Mouse (Mus musculus) myocyte (in vitro differentiated cells): ENCODE results near the gene Nup107. TPM values are rescaled to one million over a fixed set of nuclear protein-coding genes. Genes with fewer than 3 reads are reported as not detected.

Experiments used
- H3K27me3 ChIP-seq: one replicate; pipeline ENCODE4 v1.6.1; 2011; ENCODE audit not compliant: control insufficient read depth, insufficient read depth, insufficient read length
- H3K36me3 ChIP-seq: one replicate; pipeline ENCODE4 v1.6.1; 2011; ENCODE audit not compliant: control insufficient read depth, insufficient read depth
- H3K4me2 ChIP-seq: one replicate; pipeline ENCODE4 v1.6.1; 2011; ENCODE audit warnings: low read depth, control low read depth
- H3K4me3 ChIP-seq: one replicate; pipeline ENCODE4 v1.5.1; 2011; ENCODE audit warnings: mild to moderate bottlenecking, control low read depth, moderate library complexity
- H3K79me2 ChIP-seq: one replicate; pipeline ENCODE4 v1.6.1; 2011; ENCODE audit not compliant: control insufficient read depth, insufficient read depth
- H3ac ChIP-seq: one replicate; pipeline ENCODE4 v1.6.1; 2011; ENCODE audit not compliant: control insufficient read depth, insufficient read length
- CEBPB ChIP-seq: IDR thresholded peaks from 2 replicates; pipeline ENCODE4 v1.6.1; 2011; ENCODE audit warnings: mild to moderate bottlenecking, moderate library complexity; ENCODE audit not compliant: poor library complexity, insufficient read depth, severe bottlenecking
- E2F4 ChIP-seq: IDR thresholded peaks from one replicate; pipeline ENCODE4 v1.6.1; 2011; ENCODE audit warnings: mild to moderate bottlenecking, control low read depth, moderate library complexity; ENCODE audit not compliant: insufficient read depth
- MAX ChIP-seq: IDR thresholded peaks from one replicate; pipeline ENCODE4 v1.6.1; 2011; ENCODE audit warnings: low read depth, mild to moderate bottlenecking, control low read depth
- MYOD1 ChIP-seq, 3 experiments: IDR thresholded peaks; one replicate each; pipeline ENCODE4 v1.6.1; 2011; ENCODE audit warnings: control low read depth in 2 of 3, low read depth in 2 of 3, mild to moderate bottlenecking in 2 of 3, moderate library complexity in 1 of 3; ENCODE audit not compliant: insufficient read length in 2 of 3, control insufficient read depth in 1 of 3
- MYOG ChIP-seq, 3 experiments: IDR thresholded peaks; one replicate each; pipeline ENCODE4 v1.6.1; 2011; ENCODE audit warnings: control low read depth in 2 of 3, low read depth in 2 of 3, mild to moderate bottlenecking in 2 of 3; ENCODE audit not compliant: insufficient read length in 2 of 3, control insufficient read depth in 1 of 3, insufficient read depth in 1 of 3
- POLR2A ChIP-seq: IDR thresholded peaks from one replicate; pipeline ENCODE4 v1.6.1; 2011; ENCODE audit warnings: low read depth, mild to moderate bottlenecking, control low read depth, moderate library complexity; ENCODE audit not compliant: insufficient read length
- POLR2AphosphoS2 ChIP-seq: IDR thresholded peaks from one replicate; pipeline ENCODE4 v1.6.1; 2011; ENCODE audit warnings: low read depth, control low read depth; ENCODE audit not compliant: insufficient read length
- REST ChIP-seq: IDR thresholded peaks from one replicate; pipeline ENCODE4 v1.6.1; 2011; ENCODE audit warnings: mild to moderate bottlenecking, control low read depth, moderate library complexity; ENCODE audit not compliant: insufficient read depth, insufficient read length
- SRF ChIP-seq: IDR thresholded peaks from one replicate; pipeline ENCODE4 v1.6.1; 2011; ENCODE audit warnings: low read depth; ENCODE audit not compliant: control insufficient read depth, insufficient read length
- TCF12 ChIP-seq: IDR thresholded peaks from one replicate; pipeline ENCODE4 v1.6.1; 2011; ENCODE audit warnings: mild to moderate bottlenecking, control low read depth; ENCODE audit not compliant: poor library complexity, insufficient read depth, severe bottlenecking
- TCF3 ChIP-seq: IDR thresholded peaks from one replicate; pipeline ENCODE4 v1.6.1; 2011; ENCODE audit warnings: low read depth, control low read depth; ENCODE audit not compliant: insufficient read length
- USF1 ChIP-seq: IDR thresholded peaks from one replicate; pipeline ENCODE4 v1.6.1; 2011; ENCODE audit warnings: low read depth, mild to moderate bottlenecking, control low read depth, moderate library complexity
- polyA plus RNA-seq: library from polyadenylated mRNA; unstranded; fragments of >200 nt; fragmentation: generic; extraction: Trizol; gene quantifications from one replicate; pipeline ENCODE4 v1.2.1, GENCODE M21; 2012; ENCODE audit warnings: missing spikeins

The Nup107 gene
- polyA plus RNA-seq, 1 experiment, result 16.8 TPM

GRCm38 (mm10) chr10:117751282-117751610 lies 41.3 kb downstream of the Nup107 start:
- Histone ChIP-seq H3K4me3 (no peak overlapping the region), H3K4me2 (no peak overlapping the region), H3K36me3 (peaks cover 30% of the 10 kb centered on the region), H3K27me3 (no peaks in the 10 kb centered on the region), H3ac (no peak overlapping the region), H3K79me2 (no peaks in the 10 kb centered on the region)
- TF ChIP-seq MYOG (IDR thresholded peaks at IDR 0.05; ENCODE audit: control insufficient read depth in 1 of 3, insufficient read depth in 1 of 3, insufficient read length in 2 of 3, low read depth in 2 of 3) (no peak), POLR2AphosphoS2 (no peak), TCF3 (no peak), MYOD1 (IDR thresholded peaks at IDR 0.05; ENCODE audit: control insufficient read depth in 1 of 3, insufficient read length in 2 of 3, low read depth in 2 of 3) (no peak), POLR2A (no peak), E2F4 (no peak), TCF12 (no peak), MAX (no peak), USF1 (no peak), SRF (no peak), CEBPB (no peak), REST (no peak)

GRCm38 (mm10) chr10:117750529-117751281 lies 41.8 kb downstream of the Nup107 start:
- no peak overlapping the region for H3ac ChIP-seq
- TF ChIP-seq E2F4 (no peak), TCF12 (no peak), POLR2AphosphoS2 (no peak), USF1 (no peak), SRF (no peak), MYOD1 (IDR thresholded peaks at IDR 0.05; ENCODE audit: control insufficient read depth in 1 of 3, insufficient read length in 2 of 3, low read depth in 2 of 3) (no peak), REST (no peak), TCF3 (no peak), CEBPB (no peak), MAX (no peak), MYOG (IDR thresholded peaks at IDR 0.05; ENCODE audit: control insufficient read depth in 1 of 3, insufficient read depth in 1 of 3, insufficient read length in 2 of 3, low read depth in 2 of 3) (no peak), POLR2A (no peak)
- peaks cover 30% of the 10 kb centered on the region for H3K36me3 ChIP-seq
- no peaks in the 10 kb centered on the region for H3K27me3 ChIP-seq
- no peaks in the 10 kb centered on the region for H3K79me2 ChIP-seq
- H3K4me3 ChIP-seq, result no peak overlapping the region
- H3K4me2 ChIP-seq, result no peak overlapping the region

DNA sequence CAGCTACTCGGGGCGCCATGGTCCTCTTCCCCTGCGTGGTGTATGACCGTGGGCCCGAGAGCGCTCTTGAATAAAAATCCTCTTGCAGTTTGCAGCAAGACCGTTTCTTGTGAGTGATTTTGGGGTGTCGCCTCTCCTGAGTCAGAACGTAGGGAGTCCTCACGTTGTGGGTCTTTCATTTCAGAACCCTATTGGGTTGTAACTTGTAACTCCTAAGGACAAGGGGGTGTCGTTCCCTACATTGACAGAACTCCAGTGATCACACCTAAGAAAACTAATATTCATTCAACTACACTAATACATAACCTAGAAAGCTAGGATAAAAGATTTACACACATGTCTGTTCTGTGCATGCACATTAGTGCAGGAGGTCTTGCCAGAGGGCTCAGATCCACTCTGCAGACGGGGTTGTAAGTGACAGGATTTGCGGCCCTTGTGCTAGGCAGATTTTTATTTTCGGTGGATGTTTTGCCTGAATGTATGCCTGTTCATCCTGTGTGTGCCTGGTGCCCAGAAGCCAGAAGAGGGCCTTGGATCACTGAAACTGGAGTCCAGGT lies 42.6 kb downstream of the Nup107 start:
- Histone ChIP-seq H3K27me3 (no peaks in the 10 kb centered on the region), H3K4me2 (no peak overlapping the region), H3K79me2 (peaks cover 7% of the 10 kb centered on the region), H3ac (no peak overlapping the region), H3K36me3 (peaks cover 30% of the 10 kb centered on the region), H3K4me3 (no peak overlapping the region)
- no peak for TF ChIP-seq POLR2AphosphoS2
- no peak for TF ChIP-seq E2F4
- no peak for TF ChIP-seq TCF12
- TF ChIP-seq MYOD1 (IDR thresholded peaks at IDR 0.05; ENCODE audit: control insufficient read depth in 1 of 3, insufficient read length in 2 of 3, low read depth in 2 of 3), result no peak
- no peak for TF ChIP-seq USF1
- no peak for TF ChIP-seq CEBPB
- no peak for TF ChIP-seq TCF3
- no peak for TF ChIP-seq POLR2A
- no peak for TF ChIP-seq MAX
- no peak for TF ChIP-seq MYOG (IDR thresholded peaks at IDR 0.05; ENCODE audit: control insufficient read depth in 1 of 3, insufficient read depth in 1 of 3, insufficient read length in 2 of 3, low read depth in 2 of 3)
- no peak for TF ChIP-seq REST
- TF ChIP-seq SRF, result no peak

GRCm38 (mm10) chr10:117749050-117749686 lies 43.3 kb downstream of the Nup107 start:
- no peak for TF ChIP-seq CEBPB
- TF ChIP-seq MAX, result no peak
- TF ChIP-seq REST, result no peak
- no peak for TF ChIP-seq TCF3
- TF ChIP-seq POLR2A, result no peak
- no peak for TF ChIP-seq POLR2AphosphoS2
- TF ChIP-seq TCF12, result no peak
- no peak for TF ChIP-seq MYOD1 (IDR thresholded peaks at IDR 0.05; ENCODE audit: control insufficient read depth in 1 of 3, insufficient read length in 2 of 3, low read depth in 2 of 3)
- TF ChIP-seq MYOG (IDR thresholded peaks at IDR 0.05; ENCODE audit: control insufficient read depth in 1 of 3, insufficient read depth in 1 of 3, insufficient read length in 2 of 3, low read depth in 2 of 3), result no peak
- TF ChIP-seq E2F4, result no peak
- TF ChIP-seq SRF, result no peak
- no peak for TF ChIP-seq USF1
- peaks cover 10% of the 10 kb centered on the region for H3K79me2 ChIP-seq
- H3K4me3 ChIP-seq, result no peak overlapping the region
- no peaks in the 10 kb centered on the region for H3K27me3 ChIP-seq
- H3K4me2 ChIP-seq, result no peak overlapping the region
- peaks cover 30% of the 10 kb centered on the region for H3K36me3 ChIP-seq
- H3ac ChIP-seq, result no peak overlapping the region
